Mouse (Mus musculus): ENCODE measurements at regions not wholly inside any gene's neighbourhood (a gene's known extent, or its start where the extent isn't known, plus 50 kb on each side); places are given as distances from the start of the nearest gene placed in this dataset.

GRCm38 (mm10) chr14:120830389-120830835, 80.6 kb upstream of the Ipo5 start:
- peak; percentile 44 for DNase-seq (ENCODE audit: low spot score)

- no peak for DNase-seq (ENCODE audit: low spot score)
These were observed 79.6 kb upstream of the Ipo5 start for GRCm38 (mm10) chr14:120831397-120831796.

GRCm38 (mm10) chr14:120831847-120832613, 79.0 kb upstream of the Ipo5 start:
- peak; percentile 93 for DNase-seq (ENCODE audit: low spot score)

GRCm38 (mm10) chr14:120834821-120835220, 76.2 kb upstream of the Ipo5 start:
- no peak for DNase-seq (ENCODE audit: low spot score)

GRCm38 (mm10) chr14:120835758-120836157, 75.3 kb upstream of the Ipo5 start:
- DNase-seq (ENCODE audit: low spot score), result no peak

- DNase-seq (ENCODE audit: low spot score), result no peak
These were observed 74.3 kb upstream of the Ipo5 start for GRCm38 (mm10) chr14:120836535-120837316.

- no peak for DNase-seq (ENCODE audit: low spot score)
These were observed 70.1 kb upstream of the Ipo5 start for GRCm38 (mm10) chr14:120840900-120841299.

GRCm38 (mm10) chr14:120841311-120841710, 69.7 kb upstream of the Ipo5 start:
- DNase-seq (ENCODE audit: low spot score), result no peak

- no peak for DNase-seq (ENCODE audit: low spot score)
These were observed 65.9 kb upstream of the Ipo5 start for GRCm38 (mm10) chr14:120845172-120845571.

- DNase-seq (ENCODE audit: low spot score), result peak; percentile 48
These were observed 64.8 kb upstream of the Ipo5 start for GRCm38 (mm10) chr14:120846073-120846850.

GRCm38 (mm10) chr14:120847006-120847405, 64.0 kb upstream of the Ipo5 start:
- DNase-seq (ENCODE audit: low spot score), result peak; percentile 23

- DNase-seq (ENCODE audit: low spot score), result no peak
These were observed 62.7 kb upstream of the Ipo5 start for GRCm38 (mm10) chr14:120848083-120848951.

- no peak for DNase-seq (ENCODE audit: low spot score)
These were observed 61.9 kb upstream of the Ipo5 start for GRCm38 (mm10) chr14:120849159-120849558.

- no peak for DNase-seq (ENCODE audit: low spot score)
These were observed 57.4 kb upstream of the Ipo5 start for GRCm38 (mm10) chr14:120853643-120854042.

GRCm38 (mm10) chr14:120854559-120854958, 56.5 kb upstream of the Ipo5 start:
- DNase-seq (ENCODE audit: low spot score), result no peak

- no peak for DNase-seq (ENCODE audit: low spot score)
These were observed 55.8 kb upstream of the Ipo5 start for GRCm38 (mm10) chr14:120855181-120855580.

Measured in urinary bladder, postnatal 14 days (tissue).